Mouse (Mus musculus): ENCODE data around the gene Trim41. TPM values are rescaled to one million over a fixed set of nuclear protein-coding genes. Genes with fewer than 3 reads are reported as not detected.
"Not testable (repeated sequence)": the region's sequence is repeated elsewhere in the genome, so short reads cannot be mapped to it uniquely, and the experiment has no call there.

The Trim41 gene
- polyA plus RNA-seq, 1 experiment from 2014 or later, result 6.1 TPM

GRCm38 (mm10) chr11:48822768-48823512, 5.8 kb upstream of the Trim41 start:
- ATAC-seq (ENCODE audit: low FRiP score, low TSS enrichment), result no peak
- Histone ChIP-seq H3K4me3 (ENCODE audit: low read length) (peak overlapping the region; percentile 47), H3K4me1 (ENCODE audit: control insufficient read depth, insufficient read depth, low read length) (0 out of 2 replicates have a peak, but pooled peaks cover 2% of the 10 kb centered on the region), H3K36me3 (ENCODE audit: control insufficient read depth, insufficient read depth, low read length) (no peaks in the 10 kb centered on the region), H3K4me2 (replicated peaks; ENCODE audit: low read depth, low read length) (peak overlapping the region; percentile 72), H3K27me3 (ENCODE audit: control insufficient read depth, insufficient read depth, low read length) (peaks cover 5% of the 10 kb centered on the region; the same call in 1 of the 2 replicates), H3K27ac (ENCODE audit: low read depth, low read length) (no peak overlapping the region), H3K9ac (ENCODE audit: low read depth, low read length) (no peak overlapping the region), H3K9me3 (ENCODE audit: control insufficient read depth, low read length) (no peaks in the 10 kb centered on the region)
- 38% methylated on average over 14 of the region's 14 CpGs for WGBS

- H3K27ac ChIP-seq (ENCODE audit: low read depth, low read length); H3K9me3 ChIP-seq (ENCODE audit: control insufficient read depth, low read length); ATAC-seq (ENCODE audit: low FRiP score, low TSS enrichment); H3K36me3 ChIP-seq (ENCODE audit: control insufficient read depth, insufficient read depth, low read length); H3K4me1 ChIP-seq (ENCODE audit: control insufficient read depth, insufficient read depth, low read length); H3K4me2 ChIP-seq (replicated peaks; ENCODE audit: low read depth, low read length); H3K27me3 ChIP-seq (ENCODE audit: control insufficient read depth, insufficient read depth, low read length); H3K9ac ChIP-seq (ENCODE audit: low read depth, low read length); H3K4me3 ChIP-seq (ENCODE audit: low read length): not testable (repeated sequence)
- 81% methylated on average over 14 of the region's 14 CpGs for WGBS
These were observed 4.1 kb upstream of the Trim41 start for GRCm38 (mm10) chr11:48821299-48821698.

GRCm38 (mm10) chr11:48820308-48820674, 3.1 kb upstream of the Trim41 start:
- Histone ChIP-seq H3K36me3 (ENCODE audit: control insufficient read depth, insufficient read depth, low read length) (peaks cover under 1% of the 10 kb centered on the region; the same call in 1 of the 2 replicates), H3K27me3 (ENCODE audit: control insufficient read depth, insufficient read depth, low read length) (peaks cover 5% of the 10 kb centered on the region; the same call in 1 of the 2 replicates), H3K9ac (ENCODE audit: low read depth, low read length) (no peak overlapping the region), H3K9me3 (ENCODE audit: control insufficient read depth, low read length) (no peaks in the 10 kb centered on the region), H3K27ac (ENCODE audit: low read depth, low read length) (no peak overlapping the region), H3K4me1 (ENCODE audit: control insufficient read depth, insufficient read depth, low read length) (peaks cover 11% of the 10 kb centered on the region), H3K4me3 (ENCODE audit: low read length) (no peak overlapping the region), H3K4me2 (replicated peaks; ENCODE audit: low read depth, low read length) (no peak overlapping the region)
- ATAC-seq (ENCODE audit: low FRiP score, low TSS enrichment), result no peak

- Histone ChIP-seq H3K4me3 (ENCODE audit: low read length) (no peak overlapping the region), H3K27me3 (ENCODE audit: control insufficient read depth, insufficient read depth, low read length) (peaks cover 3% of the 10 kb centered on the region; the same call in 1 of the 2 replicates), H3K4me2 (replicated peaks; ENCODE audit: low read depth, low read length) (no peak overlapping the region), H3K9ac (ENCODE audit: low read depth, low read length) (no peak overlapping the region), H3K9me3 (ENCODE audit: control insufficient read depth, low read length) (no peaks in the 10 kb centered on the region), H3K27ac (ENCODE audit: low read depth, low read length) (no peak overlapping the region), H3K36me3 (ENCODE audit: control insufficient read depth, insufficient read depth, low read length) (peaks cover 6% of the 10 kb centered on the region; the same call in 1 of the 2 replicates), H3K4me1 (ENCODE audit: control insufficient read depth, insufficient read depth, low read length) (peaks cover 12% of the 10 kb centered on the region)
- ATAC-seq (ENCODE audit: low FRiP score, low TSS enrichment), result no peak
- 77% methylated on average over 7 of the region's 7 CpGs for WGBS
These were observed 2.6 kb upstream of the Trim41 start for GRCm38 (mm10) chr11:48819614-48820307.

- Histone ChIP-seq H3K27ac (ENCODE audit: low read depth, low read length) (no peak overlapping the region), H3K36me3 (ENCODE audit: control insufficient read depth, insufficient read depth, low read length) (peaks cover 14% of the 10 kb centered on the region; the same call in 1 of the 2 replicates), H3K4me1 (ENCODE audit: control insufficient read depth, insufficient read depth, low read length) (peaks cover 16% of the 10 kb centered on the region), H3K4me3 (ENCODE audit: low read length) (peak overlapping the region; percentile 78), H3K4me2 (replicated peaks; ENCODE audit: low read depth, low read length) (peak overlapping the region; percentile 81), H3K9me3 (ENCODE audit: control insufficient read depth, low read length) (no peaks in the 10 kb centered on the region), H3K27me3 (ENCODE audit: control insufficient read depth, insufficient read depth, low read length) (no peaks in the 10 kb centered on the region), H3K9ac (ENCODE audit: low read depth, low read length) (no peak overlapping the region; the same call in 1 of the 2 replicates)
- 1% methylated on average over 16 of the region's 16 CpGs for WGBS
- ATAC-seq (ENCODE audit: low FRiP score, low TSS enrichment), result peak; percentile 1; the same call in 1 of the 2 replicates
These were observed 1.2 kb upstream of the Trim41 start for GRCm38 (mm10) chr11:48818346-48818745.

- Histone ChIP-seq H3K36me3 (ENCODE audit: control insufficient read depth, insufficient read depth, low read length) (peaks cover 19% of the 10 kb centered on the region; the same call in 1 of the 2 replicates), H3K9ac (ENCODE audit: low read depth, low read length) (peak overlapping the region; percentile 91; the same call in 1 of the 2 replicates), H3K4me3 (ENCODE audit: low read length) (peak overlapping the region; percentile 78), H3K9me3 (ENCODE audit: control insufficient read depth, low read length) (no peaks in the 10 kb centered on the region), H3K27ac (ENCODE audit: low read depth, low read length) (peak overlapping the region; percentile 96; the same call in 1 of the 2 replicates), H3K27me3 (ENCODE audit: control insufficient read depth, insufficient read depth, low read length) (no peaks in the 10 kb centered on the region), H3K4me1 (ENCODE audit: control insufficient read depth, insufficient read depth, low read length) (peaks cover 16% of the 10 kb centered on the region), H3K4me2 (replicated peaks; ENCODE audit: low read depth, low read length) (peak overlapping the region; percentile 81)
- 5% methylated on average over 9 of the region's 9 CpGs for WGBS
- no peak for ATAC-seq (ENCODE audit: low FRiP score, low TSS enrichment)
These were observed 641 bp upstream of the Trim41 start for GRCm38 (mm10) chr11:48817794-48818193.

- 2% methylated on average over 16 of the region's 23 CpGs for WGBS
- ATAC-seq (ENCODE audit: low FRiP score, low TSS enrichment), result peak; percentile 68
These were observed 822 bp downstream of the Trim41 start for GRCm38 (mm10) chr11:48816281-48816781.

GRCm38 (mm10) chr11:48815851-48816250, 1.3 kb downstream of the Trim41 start:
- Histone ChIP-seq H3K36me3 (ENCODE audit: control insufficient read depth, insufficient read depth, low read length) (peaks cover 37% of the 10 kb centered on the region), H3K4me3 (ENCODE audit: low read length) (peak overlapping the region; percentile 78), H3K9ac (ENCODE audit: low read depth, low read length) (peak overlapping the region; percentile 91; the same call in 1 of the 2 replicates), H3K27me3 (ENCODE audit: control insufficient read depth, insufficient read depth, low read length) (no peaks in the 10 kb centered on the region), H3K4me1 (ENCODE audit: control insufficient read depth, insufficient read depth, low read length) (peaks cover 16% of the 10 kb centered on the region), H3K9me3 (ENCODE audit: control insufficient read depth, low read length) (no peaks in the 10 kb centered on the region), H3K4me2 (replicated peaks; ENCODE audit: low read depth, low read length) (peak overlapping the region; percentile 80), H3K27ac (ENCODE audit: low read depth, low read length) (no peak overlapping the region)
- no peak for ATAC-seq (ENCODE audit: low FRiP score, low TSS enrichment)
- WGBS, result 78% methylated on average over 16 of the region's 16 CpGs

More at GRCm38 (mm10) chr11:48816281-48816781, 822 bp downstream of the Trim41 start:
- H3K9ac ChIP-seq (ENCODE audit: low read depth, low read length), result peak overlapping the region; percentile 91
- H3K36me3 ChIP-seq (ENCODE audit: control insufficient read depth, insufficient read depth, low read length), result peaks cover 32% of the 10 kb centered on the region
- H3K4me1 ChIP-seq (ENCODE audit: control insufficient read depth, insufficient read depth, low read length), result peaks cover 16% of the 10 kb centered on the region
- H3K27me3 ChIP-seq (ENCODE audit: control insufficient read depth, insufficient read depth, low read length), result no peaks in the 10 kb centered on the region
- peak overlapping the region; percentile 78 for H3K4me3 ChIP-seq (ENCODE audit: low read length)
- H3K27ac ChIP-seq (ENCODE audit: low read depth, low read length), result peak overlapping the region; percentile 65; the same call in 1 of the 2 replicates
- peak overlapping the region; percentile 80 for H3K4me2 ChIP-seq (replicated peaks; ENCODE audit: low read depth, low read length)
- H3K9me3 ChIP-seq (ENCODE audit: control insufficient read depth, low read length), result no peaks in the 10 kb centered on the region

Measured in kidney, embryonic 14.5 days (tissue).